In the genomic region with DNA sequence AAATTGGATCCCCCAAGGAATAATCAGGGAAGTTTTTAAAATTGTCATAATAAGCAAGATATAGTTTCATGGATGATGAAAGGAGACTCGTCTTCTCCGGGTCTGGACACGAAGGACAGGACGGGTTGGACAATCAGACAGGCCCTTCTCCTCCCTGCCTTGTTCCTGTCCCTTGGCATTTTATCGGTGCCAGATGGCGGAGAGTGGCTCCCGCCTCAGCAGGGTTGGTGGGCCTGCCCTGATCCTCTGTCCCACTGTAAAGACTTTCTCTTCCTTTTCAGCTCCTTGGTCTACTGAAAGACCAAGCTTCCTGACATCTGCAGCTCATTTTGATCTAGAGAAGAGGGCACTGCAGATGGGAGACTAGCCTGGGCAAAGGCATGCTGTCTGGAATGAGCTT, we compare ENCODE assay signal across 25 mouse cellular contexts. TPM values are rescaled to one million over a fixed set of nuclear protein-coding genes. Genes with fewer than 3 reads are reported as not detected.
DNase-seq lines count a peak whose midpoint lies in the region; ATAC-seq and TF ChIP-seq lines count a peak whose summit lies in the region.
"Had no signal": no experiment of that assay in that cellular context is flagged by ENCODE, and none has a peak within 500 bp of the region (broad histone marks: within the 10 kb centered on the region; RNA-seq: fewer than 3 reads in every experiment).

No protein-coding gene starts in this region.

- TF ChIP-seq CTCF in lung, adult 2 months (IDR thresholded peaks at IDR 0.05; ENCODE audit: insufficient read depth, low read length) = no peak

- no peak overlapping the region for H3K9ac ChIP-seq in embryonic facial prominence, embryonic 14.5 days (ENCODE audit: low read depth, low read length)
- H3K9ac ChIP-seq: hindbrain, embryonic 14.5 days; limb, embryonic 13.5 days; liver, embryonic 15.5 days; midbrain, embryonic 15.5 days; neural tube, embryonic 15.5 days; stomach, embryonic 15.5 days had no signal

- H3K4me2 ChIP-seq in embryonic facial prominence, embryonic 14.5 days (ENCODE audit: low read depth, low read length) = peak overlapping the region; percentile 12; the same call in 1 of the 2 replicates
- H3K4me2 ChIP-seq: heart, embryonic 11.5 days; hindbrain, embryonic 14.5 days; limb, embryonic 13.5 days; liver, embryonic 15.5 days; midbrain, embryonic 15.5 days; neural tube, embryonic 15.5 days; stomach, embryonic 15.5 days had no signal

- WGBS in embryonic facial prominence, embryonic 14.5 days = 55% methylated on average over 7 of the region's 7 CpGs
- WGBS in lung, adult 2 months = 67% methylated on average over 7 of the region's 7 CpGs

- ATAC-seq in embryonic facial prominence, embryonic 14.5 days (ENCODE audit: low read depth) = no peak
- ATAC-seq in monocyte, adult 5-6 weeks (replicated peaks; ENCODE audit: insufficient number of reproducible peaks, low FRiP score, low TSS enrichment, poor library complexity, severe bottlenecking) = no peak
- ATAC-seq: forebrain, embryonic 16.5 days; midbrain, embryonic 15.5 days had no signal

- peak overlapping the region; percentile 67 for H3K27ac ChIP-seq in embryonic facial prominence, embryonic 14.5 days (replicated peaks; ENCODE audit: low read depth, low read length)
- H3K27ac ChIP-seq: hindbrain, embryonic 14.5 days; limb, embryonic 13.5 days; liver, embryonic 15.5 days; midbrain, embryonic 15.5 days; neural tube, embryonic 15.5 days; stomach, embryonic 15.5 days had no signal

- TF ChIP-seq POLR2A in lung, adult 2 months (IDR thresholded peaks at IDR 0.05; ENCODE audit: borderline replicate concordance, extremely low read depth, low read depth, low read length) = no peak

- no peaks in the 10 kb centered on the region for H3K9me3 ChIP-seq in embryonic facial prominence, embryonic 14.5 days (ENCODE audit: control insufficient read depth, low read length)
- H3K9me3 ChIP-seq: limb, embryonic 13.5 days; liver, embryonic 15.5 days; midbrain, embryonic 15.5 days; neural tube, embryonic 15.5 days; stomach, embryonic 15.5 days had no signal

- DNase-seq in 3T3-L1 (ENCODE audit: low read depth, low spot score) = peak; percentile 8
- peak; percentile 57 for DNase-seq in cerebellum, adult 11-12 months
- DNase-seq in cerebellum, postnatal 14 days = peak; percentile 45 to 73
- no peak for DNase-seq in embryonic facial prominence, embryonic 14.5 days (ENCODE audit: low spot score)
- no peak for DNase-seq in kidney, postnatal 4 days
- DNase-seq in lung, adult 2 months = no peak
- no peak for DNase-seq in lung, adult 18-20 months
- DNase-seq: adrenal gland, postnatal 36 days; embryo, embryonic 11 days; kidney, adult 8-10 months; kidney, postnatal 25 days; layer of hippocampus, adult 9-11 months; lung, postnatal 10 days; right cerebral cortex, postnatal 25 days; thymus, adult 2 months had no signal

- peaks cover 41% of the 10 kb centered on the region for H3K4me1 ChIP-seq in embryonic facial prominence, embryonic 14.5 days (ENCODE audit: control insufficient read depth, insufficient read depth, low read length)
- no peaks in the 10 kb centered on the region for H3K4me1 ChIP-seq in lung, adult 2 months (ENCODE audit: control insufficient read depth, insufficient read depth, low read length)
- H3K4me1 ChIP-seq: liver, embryonic 15.5 days; stomach, embryonic 15.5 days had no signal

- no peaks in the 10 kb centered on the region for H3K36me3 ChIP-seq in embryonic facial prominence, embryonic 14.5 days (ENCODE audit: control insufficient read depth, insufficient read depth, low read length)
- H3K36me3 ChIP-seq: limb, embryonic 13.5 days; liver, embryonic 15.5 days; midbrain, embryonic 15.5 days; neural tube, embryonic 15.5 days; stomach, embryonic 15.5 days had no signal

- no peaks in the 10 kb centered on the region for H3K27me3 ChIP-seq in embryonic facial prominence, embryonic 14.5 days (replicated peaks; ENCODE audit: control insufficient read depth, insufficient read depth, low read length)
- H3K27me3 ChIP-seq: limb, embryonic 13.5 days; liver, embryonic 15.5 days; midbrain, embryonic 15.5 days; stomach, embryonic 15.5 days had no signal

- H3K4me3 ChIP-seq in embryonic facial prominence, embryonic 14.5 days (ENCODE audit: low read depth, low read length) = no peak overlapping the region
- no peak overlapping the region for H3K4me3 ChIP-seq in lung, adult 2 months (replicated peaks; ENCODE audit: extremely low read depth, low read depth, low read length)
- H3K4me3 ChIP-seq: limb, embryonic 13.5 days; liver, embryonic 15.5 days; midbrain, embryonic 15.5 days; neural tube, embryonic 15.5 days; stomach, embryonic 15.5 days had no signal

RNA-seq across cellular contexts. Expression of a gene that starts 34.3 kb away (rescaled TPM):
- 23.3 and 24.1 TPM in 2 replicates for polyA plus RNA-seq in embryonic facial prominence, embryonic 14.5 days (2014; fragmentation: Nextera tagmentation; extraction: Ambion mirVana)
- polyA plus RNA-seq in lung, adult 2 months (2012; rRNA removed) = 69.7 and 72.5 TPM in 2 replicates
- not detected in 3 replicates for total RNA-seq in monocyte, adult 5-6 weeks (2017)
- polyA plus RNA-seq: C2C12 had no signal

Comparison
In these comparisons a context has a peak if more than half of its experiments do, and no peak if none do; other contexts are left out.
1. DNase-seq: peak in 3T3-L1 (single experiment), cerebellum, adult 11-12 months (single experiment) and cerebellum, postnatal 14 days (2 of 2); none in embryonic facial prominence, embryonic 14.5 days (single experiment), kidney, postnatal 4 days (0 of 2), lung, adult 2 months (single experiment) and lung, adult 18-20 months (0 of 2).